Mouse (Mus musculus) monocyte, adult 59 days (primary cell): ENCODE results near the gene Accsl. TPM values are rescaled to one million over a fixed set of nuclear protein-coding genes. Genes with fewer than 3 reads are reported as not detected.

Source experiments
- total RNA-seq, 2 experiments: library from RNA; stranded (reverse); gene quantifications; one replicate each; pipeline ENCODE4 v1.2.4; 2023

Gene Accsl
- not detected for total RNA-seq

DNA sequence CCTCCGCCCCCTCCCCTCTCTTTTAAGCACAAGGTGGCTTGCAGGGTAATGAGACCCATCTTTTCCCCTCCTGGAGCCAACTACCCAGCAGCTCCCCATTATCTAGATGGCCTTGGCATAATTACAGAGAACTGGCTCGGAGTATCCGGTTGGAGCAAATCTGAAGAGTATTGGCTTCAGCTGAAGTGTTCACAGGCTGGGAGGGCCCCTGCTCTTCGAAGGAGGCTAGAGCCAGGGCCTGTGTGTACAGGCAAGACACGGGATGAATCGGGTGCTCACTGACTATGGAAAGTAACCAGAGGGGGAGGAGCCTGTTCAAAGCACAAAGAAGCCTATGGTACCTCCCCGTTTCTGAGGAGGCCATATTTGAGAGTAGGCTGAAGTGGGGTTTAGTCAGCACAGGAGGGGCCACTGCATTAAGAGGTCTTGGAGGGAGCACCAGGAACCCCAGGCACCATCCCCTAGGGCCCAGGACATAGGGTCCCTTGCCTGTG, at the start of gene Accsl:
Accsl (minus strand) TSS at position 51 of the 494 bp plus-strand sequence.

GRCm38 (mm10) chr2:93849505-93850089, 19.4 kb downstream of the Accsl start, which contains the start of gene Accs:
TSS of gene Accs (minus strand) at chr2:93849943.

GRCm38 (mm10) chr2:93822045-93822749, 46.8 kb downstream of the Accsl start, which contains the start of gene Ext2:
TSS of gene Ext2 (minus strand) at chr2:93822568.

Other genes starting within 250 kb of the Accsl start
- not detected for gene Alx4, start 226.8 kb downstream of the Accsl start, total RNA-seq
- 10 to 100 TPM; 50.9 to 55.9 TPM for gene Ext2, start 46.6 kb downstream of the Accsl start, total RNA-seq
- 10 to 100 TPM; 15.9 to 20.3 TPM for gene Accs, start 19.2 kb downstream of the Accsl start, total RNA-seq
- gene Gm13889, start 88.0 kb upstream of the Accsl start, total RNA-seq, result under 1 TPM in 1 of 2 experiments, not detected in 1; 0.47 TPM
- not detected for gene Gm27027, start 127.2 kb upstream of the Accsl start, total RNA-seq
- gene Alkbh3, start 141.7 kb upstream of the Accsl start, total RNA-seq, result 10 to 100 TPM; 40.1 to 41.4 TPM